Mouse (Mus musculus) lung, embryonic 15.5 days (tissue): ENCODE measurements at regions not wholly inside any gene's neighbourhood (a gene's known extent, or its start where the extent isn't known, plus 50 kb on each side); places are given as distances from the start of the nearest gene placed in this dataset. TPM values are rescaled to one million over a fixed set of nuclear protein-coding genes. Genes with fewer than 3 reads are reported as not detected.
A peak's percentile ranks its signal among the peaks of the same experiment; 100 is the strongest.

Experiments used
- microRNA counts: library from miRNA; unstranded; fragments of <30 nt; microRNA quantifications from one replicate; lab custom pipeline; 2016
- microRNA-seq: library from miRNA; unstranded; fragments of <30 nt; microRNA quantifications from one replicate; pipeline ENCODE4, GENCODE M21; 2016

MicroRNA genes in the stretch of these regions (microRNA counts, 519-probe panel; counts per million panel counts)
- microRNA mmu-miR-802 (lab: Ali Mortazavi, UCI): 675 counts per million, percentile 2 among the panel's probes with 10 or more counts

Small RNA genes in the stretch of these regions (microRNA-seq; reads per million reads assigned to microRNA genes)
- not detected for gene Gm28003
- gene Mir802: 3.5 reads per million, percentile 16 among the genes with 10 or more reads in this experiment
